Mouse (Mus musculus): ENCODE data around the gene Prkg1. TPM values are rescaled to one million over a fixed set of nuclear protein-coding genes. Genes with fewer than 3 reads are reported as not detected.

Prkg1 gene
- total and polyA plus RNA-seq, 3 experiments, result not detected

- H3K4me1 ChIP-seq (ENCODE audit: control insufficient read depth in 1 of 2, insufficient read depth in 2 of 2, low read length in 2 of 2), result no peaks in the 10 kb centered on the region
- no peaks in the 10 kb centered on the region for H3K36me3 ChIP-seq (ENCODE audit: control insufficient read depth in 1 of 2, insufficient read depth in 2 of 2, low read length in 2 of 2)
- H3K9ac ChIP-seq (ENCODE audit: control insufficient read depth, low read depth, low read length, poor library complexity, severe bottlenecking), result no peak overlapping the region
- DNase-seq (ENCODE audit: low read depth, low spot score), result no peak
- H3K79me2 ChIP-seq (ENCODE audit: control insufficient read depth, insufficient read depth, low read length, poor library complexity), result no peaks in the 10 kb centered on the region
- TF ChIP-seq SIN3A (IDR thresholded peaks at IDR 0.05; ENCODE audit: low read length) (no peak), SMC3 (IDR thresholded peaks at IDR 0.05; ENCODE audit: low read depth, low read length) (no peak), GABPA (IDR thresholded peaks at IDR 0.05; ENCODE audit: low read depth, low read length) (no peak), KAT2A (conservative IDR thresholded peaks at IDR 0.05; ENCODE audit: low read depth, low read length) (no peak)
- no peak overlapping the region for H3K4me3 ChIP-seq (ENCODE audit: control insufficient read depth in 1 of 2, insufficient read depth in 1 of 2, low read depth in 2 of 2, low read length in 2 of 2)
- H3K27ac ChIP-seq (ENCODE audit: control insufficient read depth, low read depth, low read length), result no peak overlapping the region
- no peaks in the 10 kb centered on the region for H3K9me3 ChIP-seq (replicated peaks; ENCODE audit: insufficient read depth, low read length)
- H3K27me3 ChIP-seq (ENCODE audit: control insufficient read depth in 1 of 2, insufficient read depth in 2 of 2, low read length in 2 of 2), result no peaks in the 10 kb centered on the region
These were observed 100.5 kb downstream of the Prkg1 start for GRCm38 (mm10) chr19:31664159-31664991.

- TF ChIP-seq TAL1 (IDR thresholded peaks at IDR 0.05; ENCODE audit: low read length) (no peak), MYC (IDR thresholded peaks at IDR 0.05; ENCODE audit: low read depth, low read length) (no peak), CTCF (IDR thresholded peaks at IDR 0.05 in 2 of 3, conservative IDR thresholded peaks at IDR 0.05 in 1 of 3; ENCODE audit: control insufficient read depth in 1 of 3, insufficient read depth in 1 of 3, low read depth in 2 of 3, low read length in 3 of 3, poor library complexity in 1 of 3, severe bottlenecking in 1 of 3) (no peak), MXI1 (IDR thresholded peaks at IDR 0.05; ENCODE audit: low read depth, low read length) (no peak), RAD21 (IDR thresholded peaks at IDR 0.05; ENCODE audit: low read depth, low read length) (no peak)
- H3K9ac ChIP-seq (ENCODE audit: control insufficient read depth, low read depth, low read length, poor library complexity, severe bottlenecking), result no peak overlapping the region
These were observed 101.2 kb downstream of the Prkg1 start for GRCm38 (mm10) chr19:31663437-31664158.

GRCm38 (mm10) chr19:31662802-31663201 is 102.0 kb downstream of the Prkg1 start:
- H3K4me3 ChIP-seq (ENCODE audit: control insufficient read depth in 1 of 2, insufficient read depth in 1 of 2, low read depth in 2 of 2, low read length in 2 of 2), result no peak overlapping the region
- no peaks in the 10 kb centered on the region for H3K4me1 ChIP-seq (ENCODE audit: control insufficient read depth in 1 of 2, insufficient read depth in 2 of 2, low read length in 2 of 2)
- DNase-seq (ENCODE audit: low read depth, low spot score), result no peak
- no peaks in the 10 kb centered on the region for H3K36me3 ChIP-seq (ENCODE audit: control insufficient read depth in 1 of 2, insufficient read depth in 2 of 2, low read length in 2 of 2)
- H3K79me2 ChIP-seq (ENCODE audit: control insufficient read depth, insufficient read depth, low read length, poor library complexity), result no peaks in the 10 kb centered on the region
- H3K27me3 ChIP-seq (ENCODE audit: control insufficient read depth in 1 of 2, insufficient read depth in 2 of 2, low read length in 2 of 2), result no peaks in the 10 kb centered on the region
- TF ChIP-seq RAD21 (IDR thresholded peaks at IDR 0.05; ENCODE audit: low read depth, low read length), result no peak
- TF ChIP-seq CTCF (IDR thresholded peaks at IDR 0.05 in 2 of 3, conservative IDR thresholded peaks at IDR 0.05 in 1 of 3; ENCODE audit: control insufficient read depth in 1 of 3, insufficient read depth in 1 of 3, low read depth in 2 of 3, low read length in 3 of 3, poor library complexity in 1 of 3, severe bottlenecking in 1 of 3), result no peak
- no peak for TF ChIP-seq SMC3 (IDR thresholded peaks at IDR 0.05; ENCODE audit: low read depth, low read length)
- TF ChIP-seq MXI1 (IDR thresholded peaks at IDR 0.05; ENCODE audit: low read depth, low read length), result no peak
- no peak for TF ChIP-seq NRF1 (IDR thresholded peaks at IDR 0.05; ENCODE audit: insufficient read depth, low read depth, low read length, poor library complexity, severe bottlenecking)
- TF ChIP-seq CHD2 (IDR thresholded peaks at IDR 0.05; ENCODE audit: low read length), result no peak
- no peak for TF ChIP-seq POLR2A (IDR thresholded peaks at IDR 0.05; ENCODE audit: control insufficient read depth in 1 of 2, insufficient read depth in 1 of 2, low read depth in 1 of 2, low read length in 2 of 2, poor library complexity in 1 of 2)
- TF ChIP-seq MYC (IDR thresholded peaks at IDR 0.05; ENCODE audit: low read depth, low read length), result no peak
- TF ChIP-seq TBP (IDR thresholded peaks at IDR 0.05; ENCODE audit: low read depth, low read length), result no peak
- no peak for TF ChIP-seq ZMIZ1 (IDR thresholded peaks at IDR 0.05; ENCODE audit: low read depth, low read length)
- TF ChIP-seq POLR2AphosphoS5 (IDR thresholded peaks at IDR 0.05; ENCODE audit: borderline replicate concordance, low read depth, low read length), result no peak
- TF ChIP-seq CHD1 (IDR thresholded peaks at IDR 0.05; ENCODE audit: low read depth, low read length), result no peak
- no peak for TF ChIP-seq ZKSCAN1 (IDR thresholded peaks at IDR 0.05; ENCODE audit: low read depth, low read length)
- TF ChIP-seq MAFK (IDR thresholded peaks at IDR 0.05; ENCODE audit: borderline replicate concordance, low read depth, low read length), result no peak
- no peak for TF ChIP-seq GATA1 (IDR thresholded peaks at IDR 0.05; ENCODE audit: low read depth, low read length)
- TF ChIP-seq MEF2A (IDR thresholded peaks at IDR 0.05; ENCODE audit: extremely low read depth, insufficient replicate concordance, low read depth, low read length, poor library complexity, severe bottlenecking), result no peak
- no peak for TF ChIP-seq GABPA (IDR thresholded peaks at IDR 0.05; ENCODE audit: low read depth, low read length)
- no peak overlapping the region for H3K27ac ChIP-seq (ENCODE audit: control insufficient read depth, low read depth, low read length)
- no peaks in the 10 kb centered on the region for H3K9me3 ChIP-seq (replicated peaks; ENCODE audit: insufficient read depth, low read length)
- H3K9ac ChIP-seq (ENCODE audit: control insufficient read depth, low read depth, low read length, poor library complexity, severe bottlenecking), result no peak overlapping the region

More at GRCm38 (mm10) chr19:31663437-31664158, 101.2 kb downstream of the Prkg1 start:
- Histone ChIP-seq H3K4me3 (ENCODE audit: control insufficient read depth in 1 of 2, insufficient read depth in 1 of 2, low read depth in 2 of 2, low read length in 2 of 2) (no peak overlapping the region), H3K4me1 (ENCODE audit: control insufficient read depth in 1 of 2, insufficient read depth in 2 of 2, low read length in 2 of 2) (no peaks in the 10 kb centered on the region), H3K36me3 (ENCODE audit: control insufficient read depth in 1 of 2, insufficient read depth in 2 of 2, low read length in 2 of 2) (no peaks in the 10 kb centered on the region), H3K27ac (ENCODE audit: control insufficient read depth, low read depth, low read length) (no peak overlapping the region), H3K9me3 (replicated peaks; ENCODE audit: insufficient read depth, low read length) (no peaks in the 10 kb centered on the region), H3K27me3 (ENCODE audit: control insufficient read depth in 1 of 2, insufficient read depth in 2 of 2, low read length in 2 of 2) (no peaks in the 10 kb centered on the region), H3K79me2 (ENCODE audit: control insufficient read depth, insufficient read depth, low read length, poor library complexity) (no peaks in the 10 kb centered on the region)
- no peak for DNase-seq (ENCODE audit: low read depth, low spot score)

Data from MEL (cell line).